Mouse (Mus musculus): ENCODE data around the gene Bsn. TPM values are rescaled to one million over a fixed set of nuclear protein-coding genes. Genes with fewer than 3 reads are reported as not detected.

The Bsn gene
- polyA plus RNA-seq, 1 experiment from 2014 or later: 0.59 TPM

DNA sequence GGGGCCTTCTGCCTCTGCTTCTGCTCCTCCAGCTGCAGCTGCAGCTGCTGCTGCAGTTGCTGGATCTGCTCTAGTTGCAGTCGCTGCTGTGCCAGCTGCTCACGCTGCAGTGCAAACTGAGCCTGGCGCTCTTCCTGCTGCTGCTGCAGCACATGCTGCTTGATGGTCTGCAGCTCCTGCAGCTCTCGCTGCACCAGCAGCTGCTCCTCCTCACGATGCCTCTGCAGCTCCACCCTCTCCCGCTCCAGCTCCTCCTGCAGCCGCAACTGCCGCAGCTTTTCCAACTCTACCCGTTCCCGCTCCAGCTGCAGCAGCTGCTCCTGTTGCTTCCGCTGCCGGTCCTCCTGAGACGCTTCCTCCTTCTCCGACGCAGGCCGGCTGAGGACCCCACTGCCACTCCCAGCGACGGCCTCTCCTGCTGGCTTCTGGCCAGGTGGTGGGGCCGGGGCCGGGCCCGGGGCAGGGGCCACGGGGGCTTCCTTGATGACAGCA is 79.0 kb downstream of the Bsn start:
- ATAC-seq (no peak), DNase-seq (no peak)
- Histone ChIP-seq H3K4me2 (ENCODE audit: low read depth, low read length) (peak overlapping the region; percentile 70), H3K4me3 (ENCODE audit: low read depth, low read length) (peak overlapping the region; percentile 32), H3K4me1 (ENCODE audit: insufficient read depth) (peaks cover 17% of the 10 kb centered on the region), H3K9me3 (ENCODE audit: low read length) (no peaks in the 10 kb centered on the region), H3K36me3 (replicated peaks; ENCODE audit: insufficient read depth, low read length) (no peaks in the 10 kb centered on the region), H3K9ac (replicated peaks) (peak overlapping the region; percentile 38), H3K27me3 (ENCODE audit: insufficient read depth, low read length) (peaks cover 17% of the 10 kb centered on the region; the same call in 1 of the 2 replicates), H3K27ac (ENCODE audit: low read depth) (no peak overlapping the region)
- TF ChIP-seq EP300 (IDR thresholded peaks at IDR 0.05; ENCODE audit: low read depth): no peak
- TF ChIP-seq CTCF (IDR thresholded peaks at IDR 0.05; ENCODE audit: low read depth): no peak
- 10% methylated on average over 22 of the region's 22 CpGs for WGBS (ENCODE audit: insufficient replicate concordance)

- no peak for TF ChIP-seq CTCF (IDR thresholded peaks at IDR 0.05; ENCODE audit: low read depth)
- TF ChIP-seq EP300 (IDR thresholded peaks at IDR 0.05; ENCODE audit: low read depth): no peak
- Histone ChIP-seq H3K4me2 (ENCODE audit: low read depth, low read length) (peak overlapping the region; percentile 70), H3K27ac (ENCODE audit: low read depth) (no peak overlapping the region), H3K4me3 (ENCODE audit: low read depth, low read length) (peak overlapping the region; percentile 32; the same call in 1 of the 2 replicates), H3K9ac (replicated peaks) (no peak overlapping the region), H3K27me3 (ENCODE audit: insufficient read depth, low read length) (peaks cover 16% of the 10 kb centered on the region; the same call in 1 of the 2 replicates), H3K9me3 (ENCODE audit: low read length) (no peaks in the 10 kb centered on the region), H3K4me1 (ENCODE audit: insufficient read depth) (peaks cover 24% of the 10 kb centered on the region), H3K36me3 (replicated peaks; ENCODE audit: insufficient read depth, low read length) (no peaks in the 10 kb centered on the region)
- WGBS (ENCODE audit: insufficient replicate concordance): 60% methylated on average over 16 of the region's 16 CpGs
- no peak for ATAC-seq
- no peak for DNase-seq
These were observed 80.0 kb downstream of the Bsn start for GRCm38 (mm10) chr9:108110160-108110559.

GRCm38 (mm10) chr9:108107867-108108266 is 82.3 kb downstream of the Bsn start:
- no peaks in the 10 kb centered on the region for H3K9me3 ChIP-seq (ENCODE audit: low read length)
- peaks cover 13% of the 10 kb centered on the region; the same call in 1 of the 2 replicates for H3K27me3 ChIP-seq (ENCODE audit: insufficient read depth, low read length)
- no peak for ATAC-seq
- no peak for TF ChIP-seq EP300 (IDR thresholded peaks at IDR 0.05; ENCODE audit: low read depth)
- TF ChIP-seq CTCF (IDR thresholded peaks at IDR 0.05; ENCODE audit: low read depth): no peak
- H3K27ac ChIP-seq (ENCODE audit: low read depth): no peak overlapping the region
- H3K4me3 ChIP-seq (ENCODE audit: low read depth, low read length): no peak overlapping the region
- 83% methylated on average over 16 of the region's 16 CpGs for WGBS (ENCODE audit: insufficient replicate concordance)
- no peaks in the 10 kb centered on the region for H3K36me3 ChIP-seq (replicated peaks; ENCODE audit: insufficient read depth, low read length)
- peaks cover 33% of the 10 kb centered on the region for H3K4me1 ChIP-seq (ENCODE audit: insufficient read depth)
- H3K4me2 ChIP-seq (ENCODE audit: low read depth, low read length): no peak overlapping the region
- H3K9ac ChIP-seq (replicated peaks): no peak overlapping the region
- no peak for DNase-seq

- Histone ChIP-seq H3K27ac (ENCODE audit: low read depth) (no peak overlapping the region), H3K36me3 (replicated peaks; ENCODE audit: insufficient read depth, low read length) (no peaks in the 10 kb centered on the region), H3K4me3 (ENCODE audit: low read depth, low read length) (no peak overlapping the region), H3K9ac (replicated peaks) (no peak overlapping the region), H3K27me3 (ENCODE audit: insufficient read depth, low read length) (peaks cover 9% of the 10 kb centered on the region; the same call in 1 of the 2 replicates), H3K4me2 (ENCODE audit: low read depth, low read length) (0 out of 2 replicates have a peak overlapping the region, but pooled peaks have one; percentile 62), H3K4me1 (ENCODE audit: insufficient read depth) (peaks cover 29% of the 10 kb centered on the region), H3K9me3 (ENCODE audit: low read length) (no peaks in the 10 kb centered on the region)
- TF ChIP-seq CTCF (IDR thresholded peaks at IDR 0.05; ENCODE audit: low read depth): peak; percentile 32; the same call in 1 of the 2 replicates
- TF ChIP-seq EP300 (IDR thresholded peaks at IDR 0.05; ENCODE audit: low read depth): no peak
- 86% methylated on average over 23 of the region's 23 CpGs for WGBS (ENCODE audit: insufficient replicate concordance)
- ATAC-seq (no peak), DNase-seq (no peak)
These were observed 84.1 kb downstream of the Bsn start for GRCm38 (mm10) chr9:108106090-108106489.

DNA sequence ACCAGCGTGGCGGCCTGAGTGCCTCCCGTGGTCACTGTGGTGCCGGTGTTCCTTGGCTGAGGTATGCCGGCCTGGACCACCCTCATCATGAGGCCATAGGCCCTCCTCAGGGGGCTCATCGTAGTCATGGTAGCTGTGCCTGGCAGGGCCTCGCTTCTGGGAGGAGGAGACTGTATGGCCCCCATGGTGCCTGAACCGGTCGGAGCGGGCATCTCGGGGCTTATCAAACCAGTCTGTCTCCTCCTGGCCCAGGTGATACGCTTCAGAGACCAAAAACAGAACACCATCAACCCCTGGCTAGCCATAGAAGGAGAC is 84.7 kb downstream of the Bsn start:
- H3K27ac ChIP-seq (ENCODE audit: low read depth): peak overlapping the region; percentile 31; the same call in 1 of the 2 replicates
- H3K4me2 ChIP-seq (ENCODE audit: low read depth, low read length): peak overlapping the region; percentile 62
- TF ChIP-seq CTCF (IDR thresholded peaks at IDR 0.05; ENCODE audit: low read depth) (no peak), EP300 (IDR thresholded peaks at IDR 0.05; ENCODE audit: low read depth) (no peak)
- 0 out of 2 replicates have a peak overlapping the region, but pooled peaks have one; percentile 29 for H3K4me3 ChIP-seq (ENCODE audit: low read depth, low read length)
- H3K9me3 ChIP-seq (ENCODE audit: low read length): no peaks in the 10 kb centered on the region
- H3K4me1 ChIP-seq (ENCODE audit: insufficient read depth): peaks cover 25% of the 10 kb centered on the region
- H3K9ac ChIP-seq (replicated peaks): peak overlapping the region; percentile 47; the same call in 1 of the 2 replicates
- no peaks in the 10 kb centered on the region for H3K36me3 ChIP-seq (replicated peaks; ENCODE audit: insufficient read depth, low read length)
- WGBS (ENCODE audit: insufficient replicate concordance): 67% methylated on average over 12 of the region's 12 CpGs
- H3K27me3 ChIP-seq (ENCODE audit: insufficient read depth, low read length): peaks cover 3% of the 10 kb centered on the region; the same call in 1 of the 2 replicates
- ATAC-seq: no peak
- DNase-seq: no peak

GRCm38 (mm10) chr9:108104766-108105548 is 85.2 kb downstream of the Bsn start:
- Histone ChIP-seq H3K9me3 (ENCODE audit: low read length) (no peaks in the 10 kb centered on the region), H3K36me3 (replicated peaks; ENCODE audit: insufficient read depth, low read length) (no peaks in the 10 kb centered on the region), H3K27me3 (ENCODE audit: insufficient read depth, low read length) (peaks cover 3% of the 10 kb centered on the region; the same call in 1 of the 2 replicates), H3K4me2 (ENCODE audit: low read depth, low read length) (peak overlapping the region; percentile 62), H3K9ac (replicated peaks) (peak overlapping the region; percentile 47), H3K4me3 (ENCODE audit: low read depth, low read length) (peak overlapping the region; percentile 29), H3K4me1 (ENCODE audit: insufficient read depth) (peaks cover 25% of the 10 kb centered on the region), H3K27ac (ENCODE audit: low read depth) (peak overlapping the region; percentile 31)
- 44% methylated on average over 31 of the region's 31 CpGs for WGBS (ENCODE audit: insufficient replicate concordance)
- TF ChIP-seq EP300 (IDR thresholded peaks at IDR 0.05; ENCODE audit: low read depth): no peak
- peak; percentile 85 for ATAC-seq
- DNase-seq: peak; percentile 79

Data from liver, postnatal 0 days (tissue).